Mouse (Mus musculus) forebrain, embryonic 13.5 days (tissue): Measurements from ENCODE around the gene Nlrp1b. TPM values are rescaled to one million over a fixed set of nuclear protein-coding genes. Genes with fewer than 3 reads are reported as not detected.

Experiments used
- ATAC-seq: fragments of 200-750 bp; cut with Nextera tagmentation; 2 replicates; pipeline ENCODE4 v1.8.0; 2017
- H3K27ac ChIP-seq: fragments of 300-500 bp; sonication (generic); 2 replicates; pipeline ENCODE4 v1.5.1; 2015; ENCODE audit warnings: inconsistent platforms, mild to moderate bottlenecking, moderate library complexity
- H3K27me3 ChIP-seq: fragments of 300-500 bp; sonication (generic); 2 replicates; pipeline ENCODE4 v1.6.1; 2015; ENCODE audit warnings: mild to moderate bottlenecking, inconsistent platforms
- H3K36me3 ChIP-seq: fragments of 300-500 bp; sonication (generic); 2 replicates; pipeline ENCODE4 v1.6.1; 2015; ENCODE audit warnings: mild to moderate bottlenecking, inconsistent platforms; ENCODE audit not compliant: poor library complexity, severe bottlenecking
- H3K4me1 ChIP-seq: fragments of 300-500 bp; sonication (generic); 2 replicates; pipeline ENCODE4 v1.6.1; 2015; ENCODE audit warnings: inconsistent platforms
- H3K4me2 ChIP-seq: fragments of 300-500 bp; sonication (generic); 2 replicates; pipeline ENCODE4 v1.6.1; 2015; ENCODE audit warnings: inconsistent platforms, mild to moderate bottlenecking, moderate library complexity
- H3K4me3 ChIP-seq: fragments of 300-500 bp; sonication (generic); 2 replicates; pipeline ENCODE4 v1.5.1; 2015; ENCODE audit warnings: mild to moderate bottlenecking, inconsistent platforms
- H3K9ac ChIP-seq: fragments of 300-500 bp; sonication (generic); 2 replicates; pipeline ENCODE4 v1.6.1; 2015; ENCODE audit warnings: mild to moderate bottlenecking, inconsistent platforms
- H3K9me3 ChIP-seq: fragments of 300-500 bp; sonication (generic); replicated peaks from 2 replicates; pipeline ENCODE4 v1.6.1; 2016; ENCODE audit warnings: inconsistent platforms
- WGBS: fragments of 180-500 bp; shearing (Covaris S2); methylation state at CpG from one replicate; pipeline ENCODE4 v1.1.7; 2015; 5-methylcytosine and 5-hydroxymethylcytosine counted together
- polyA plus RNA-seq: library from polyadenylated mRNA; unstranded; fragments of >200 nt; fragmentation: Nextera tagmentation; extraction: Ambion mirVana; gene quantifications from 2 replicates; pipeline ENCODE4 v1.2.1, GENCODE M21; 2015

Gene Nlrp1b
- polyA plus RNA-seq: not detected in 2 replicates

DNA sequence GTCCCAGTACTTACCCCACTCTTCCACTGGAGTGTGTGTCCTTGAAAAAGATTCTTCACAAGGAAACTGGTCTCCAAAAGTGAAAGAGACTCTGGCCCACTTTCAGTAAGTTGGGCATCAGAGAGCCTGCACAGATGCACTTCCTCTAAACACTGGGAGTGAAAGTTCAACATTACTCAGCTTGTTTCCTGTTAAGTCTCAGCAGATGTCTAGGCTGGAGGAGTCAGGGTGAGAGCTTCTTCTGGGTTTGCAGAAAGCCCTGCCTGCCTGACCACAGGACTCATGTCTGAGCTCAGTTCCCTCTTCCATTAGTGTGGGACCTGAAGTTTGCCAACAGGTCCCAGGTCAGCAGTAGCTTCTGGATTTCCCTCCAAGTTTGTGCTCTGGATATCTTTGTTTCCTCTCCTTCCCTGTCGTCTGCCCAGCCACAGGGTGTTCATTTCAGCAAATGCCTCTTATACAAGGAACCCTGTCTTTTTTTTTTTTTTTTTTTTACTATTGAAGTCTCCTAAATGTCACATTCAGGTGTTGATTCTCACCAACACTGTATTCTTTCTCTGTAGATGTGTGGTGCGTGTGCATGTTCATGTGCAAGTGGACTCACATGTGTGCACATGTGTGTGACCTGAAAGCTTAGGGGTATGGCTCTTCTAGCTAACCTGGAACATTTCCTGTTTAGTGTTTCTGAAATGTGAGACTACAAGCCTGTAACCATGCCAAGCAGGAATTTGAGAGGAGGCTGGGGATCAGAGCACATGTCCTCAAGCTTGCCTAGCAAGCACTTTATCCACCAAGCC lies at the start of gene Nlrp1b:
Nlrp1b (minus strand) TSS at position 50 of the 797 bp plus-strand sequence.
- ATAC-seq: no peak
- H3K4me1 ChIP-seq: no peaks in the 10 kb centered on the region
- no peaks in the 10 kb centered on the region for H3K9me3 ChIP-seq
- WGBS: 68% methylated on average over 2 of the region's 2 CpGs
- no peak within 1 kb of the TSS for H3K9ac ChIP-seq
- no peak within 1 kb of the TSS for H3K27ac ChIP-seq
- H3K4me3 ChIP-seq: no peak within 1 kb of the TSS
- no peaks in the 10 kb centered on the region for H3K36me3 ChIP-seq
- H3K27me3 ChIP-seq: no peaks in the 10 kb centered on the region
- H3K4me2 ChIP-seq: no peak within 1 kb of the TSS

DNA sequence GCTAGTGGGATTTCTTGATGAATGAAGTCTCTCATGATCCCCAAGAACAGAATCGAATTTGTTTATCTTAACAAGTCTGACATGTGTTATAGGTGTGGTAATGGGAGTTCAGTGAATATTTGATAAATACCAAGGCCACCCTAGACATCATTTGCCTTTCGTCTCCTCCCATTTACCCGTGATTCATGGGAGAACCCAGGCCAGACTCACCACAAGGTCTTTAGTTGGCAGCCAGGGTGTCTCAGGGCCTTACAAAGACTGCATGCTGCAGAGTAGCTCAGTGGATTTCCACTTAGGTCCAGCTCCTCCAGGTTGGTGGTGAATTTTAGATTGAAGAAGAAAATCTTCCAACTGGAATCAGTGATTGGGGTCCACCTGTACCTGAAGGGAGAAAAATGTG lies 30.5 kb upstream of the Nlrp1b start:
- Histone ChIP-seq H3K4me2 (no peak overlapping the region), H3K9ac (no peak overlapping the region), H3K27ac (no peak overlapping the region), H3K27me3 (no peaks in the 10 kb centered on the region), H3K9me3 (no peaks in the 10 kb centered on the region), H3K4me1 (no peaks in the 10 kb centered on the region), H3K4me3 (no peak overlapping the region), H3K36me3 (no peaks in the 10 kb centered on the region)
- no peak for ATAC-seq
- WGBS: 87% methylated on average over 3 of the region's 3 CpGs

DNA sequence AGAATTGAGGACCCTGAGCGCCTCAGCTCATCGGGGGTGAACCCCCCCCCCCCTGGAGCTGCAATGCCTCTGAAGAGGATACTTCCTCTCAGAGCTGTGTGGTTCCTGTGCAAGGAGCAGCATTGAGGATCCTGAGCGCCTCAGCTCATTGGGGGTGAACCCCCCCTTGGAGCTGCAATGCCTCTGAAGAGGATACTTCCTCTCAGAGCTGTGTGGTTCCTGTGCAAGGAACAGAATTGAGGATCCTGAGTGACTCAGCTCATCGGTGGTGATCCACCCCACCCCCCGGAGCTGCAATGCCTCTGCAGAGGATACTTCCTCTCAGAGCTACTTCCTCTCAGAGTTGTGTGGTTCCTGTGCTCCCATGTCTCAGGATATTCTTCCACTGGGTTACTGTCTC lies 20.8 kb upstream of the Nlrp1b start:
- WGBS: 97% methylated on average over 5 of the region's 5 CpGs
- Histone ChIP-seq H3K36me3 (no peaks in the 10 kb centered on the region), H3K27ac (no peak overlapping the region), H3K4me3 (no peak overlapping the region), H3K9me3 (no peaks in the 10 kb centered on the region), H3K4me2 (no peak overlapping the region), H3K27me3 (no peaks in the 10 kb centered on the region), H3K4me1 (no peaks in the 10 kb centered on the region), H3K9ac (no peak overlapping the region)
- ATAC-seq: no peak

DNA sequence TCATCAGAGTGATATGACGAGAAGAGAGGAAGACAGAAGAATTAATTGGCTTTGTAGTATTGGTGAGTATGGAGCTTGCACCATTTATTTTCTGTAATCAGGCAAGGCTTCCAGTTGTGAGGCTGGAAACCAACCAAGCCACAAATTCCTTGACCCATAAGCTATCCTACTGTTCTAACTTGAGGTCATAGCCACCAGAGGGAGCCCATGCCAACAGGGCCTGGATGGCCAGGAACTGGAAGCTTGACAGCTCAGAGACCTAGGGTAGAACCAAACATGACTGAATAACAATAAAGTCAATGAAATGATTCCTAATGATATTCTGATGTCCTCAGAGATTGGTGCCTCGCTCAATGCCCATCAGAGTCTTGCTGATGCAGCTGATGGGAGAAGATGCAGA lies 5.9 kb downstream of the Nlrp1b start:
- H3K36me3 ChIP-seq: no peaks in the 10 kb centered on the region
- H3K27me3 ChIP-seq: no peaks in the 10 kb centered on the region
- no peaks in the 10 kb centered on the region for H3K9me3 ChIP-seq
- no peak overlapping the region for H3K27ac ChIP-seq
- no peak for ATAC-seq
- H3K9ac ChIP-seq: no peak overlapping the region
- H3K4me1 ChIP-seq: no peaks in the 10 kb centered on the region
- WGBS: 79% methylated on average over 2 of the region's 2 CpGs
- H3K4me2 ChIP-seq: no peak overlapping the region
- H3K4me3 ChIP-seq: no peak overlapping the region

DNA sequence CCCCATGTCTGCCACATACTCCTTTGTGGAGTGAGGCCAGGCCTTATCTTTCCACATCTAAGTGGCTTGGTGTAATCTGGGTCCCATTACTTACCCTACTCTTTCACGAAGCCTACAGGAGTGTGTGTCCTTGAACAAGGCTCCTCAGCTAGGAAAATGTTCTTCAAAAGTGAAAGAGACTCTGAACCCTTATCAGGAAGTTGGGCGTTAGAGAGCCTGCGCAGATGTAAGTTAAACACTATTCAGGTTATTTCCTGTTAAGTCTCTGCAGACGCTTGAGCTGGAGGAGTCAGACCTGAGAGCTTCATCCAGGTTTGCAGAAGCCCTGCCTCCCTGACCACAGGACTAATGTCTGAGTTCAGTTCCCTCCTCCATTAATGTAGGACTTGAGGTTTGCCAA lies 27.8 kb downstream of the Nlrp1b start:
- 90% methylated on average over 4 of the region's 4 CpGs for WGBS
- Histone ChIP-seq H3K27me3 (no peaks in the 10 kb centered on the region), H3K4me2 (no peak overlapping the region), H3K9ac (no peak overlapping the region), H3K4me3 (no peak overlapping the region), H3K36me3 (no peaks in the 10 kb centered on the region), H3K4me1 (no peaks in the 10 kb centered on the region), H3K27ac (no peak overlapping the region), H3K9me3 (no peaks in the 10 kb centered on the region)
- no peak for ATAC-seq

DNA sequence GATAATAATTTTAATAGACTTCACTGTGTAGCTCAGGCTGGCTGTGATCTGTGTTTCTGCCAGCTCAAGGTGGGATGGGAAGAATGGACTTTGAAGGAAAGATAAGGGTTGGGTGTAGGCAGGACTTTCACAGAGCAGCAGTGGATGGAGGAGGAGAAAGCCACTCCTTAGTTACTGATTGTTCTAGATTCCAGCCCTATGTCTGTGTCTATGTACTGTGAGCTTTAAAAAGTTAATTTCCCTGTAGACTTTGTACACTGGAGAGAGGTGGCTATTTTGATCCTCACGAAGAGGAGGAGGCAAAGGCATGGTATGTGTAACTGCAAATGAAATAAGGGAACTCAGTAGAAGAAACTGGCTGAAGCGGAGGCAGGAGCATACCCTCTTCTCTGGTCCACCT lies 31.2 kb downstream of the Nlrp1b start:
- H3K4me3 ChIP-seq: no peak overlapping the region
- H3K27me3 ChIP-seq: no peaks in the 10 kb centered on the region
- H3K9me3 ChIP-seq: no peaks in the 10 kb centered on the region
- H3K4me2 ChIP-seq: no peak overlapping the region
- ATAC-seq: no peak
- no peaks in the 10 kb centered on the region for H3K4me1 ChIP-seq
- no peak overlapping the region for H3K9ac ChIP-seq
- no peaks in the 10 kb centered on the region for H3K36me3 ChIP-seq
- WGBS: 83% methylated on average over 2 of the region's 2 CpGs
- no peak overlapping the region for H3K27ac ChIP-seq

DNA sequence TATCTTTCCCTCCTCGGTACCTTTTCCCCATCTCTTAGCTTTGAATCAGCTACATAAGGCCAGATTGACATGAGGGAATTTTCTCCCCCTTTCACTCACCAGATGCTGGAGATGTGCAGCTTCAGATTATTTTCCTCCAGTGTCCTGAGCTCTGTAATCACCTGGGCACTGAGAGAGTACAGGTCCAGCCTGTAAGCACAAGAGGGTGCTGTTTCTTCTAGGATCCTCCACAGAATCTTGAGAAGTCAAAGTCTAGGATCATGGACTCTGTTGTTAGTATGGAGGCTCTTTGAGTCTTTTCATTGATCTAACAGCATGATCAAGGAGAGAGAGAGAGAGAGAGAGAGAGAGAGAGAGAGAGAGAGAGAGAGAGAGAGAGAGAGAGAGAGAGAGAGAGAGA lies 60.9 kb downstream of the Nlrp1b start:
- H3K27ac ChIP-seq: no peak overlapping the region
- ATAC-seq: no peak
- no peak overlapping the region for H3K4me3 ChIP-seq
- no peak overlapping the region for H3K9ac ChIP-seq
- WGBS: 94% methylated on average over 1 of the region's 1 CpGs
- H3K4me2 ChIP-seq: no peak overlapping the region
- no peaks in the 10 kb centered on the region for H3K4me1 ChIP-seq
- H3K27me3 ChIP-seq: no peaks in the 10 kb centered on the region
- no peaks in the 10 kb centered on the region for H3K36me3 ChIP-seq
- H3K9me3 ChIP-seq: no peaks in the 10 kb centered on the region

DNA sequence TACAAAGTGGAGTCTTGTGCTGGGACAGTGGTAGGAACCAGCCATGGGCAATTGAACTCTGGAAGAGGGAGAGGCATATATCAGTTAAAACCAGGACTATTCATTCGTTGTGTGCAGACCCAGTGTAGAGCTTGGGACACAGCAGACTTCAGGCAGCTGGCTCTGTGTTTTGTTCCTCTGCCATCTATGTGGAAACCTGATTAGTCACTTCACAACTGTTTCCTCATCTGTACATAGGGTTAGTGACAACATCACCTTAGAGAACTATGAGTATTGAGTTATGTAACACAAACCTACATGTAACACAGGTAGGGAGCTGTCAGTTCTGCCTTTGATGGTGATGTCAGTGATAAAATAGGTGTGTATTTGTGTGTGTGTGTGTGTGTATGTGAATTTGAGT lies 66.4 kb downstream of the Nlrp1b start:
- H3K27me3 ChIP-seq: no peaks in the 10 kb centered on the region
- H3K36me3 ChIP-seq: no peaks in the 10 kb centered on the region
- H3K27ac ChIP-seq: no peak overlapping the region
- H3K4me1 ChIP-seq: no peaks in the 10 kb centered on the region
- H3K4me2 ChIP-seq: no peak overlapping the region
- no peaks in the 10 kb centered on the region for H3K9me3 ChIP-seq
- no peak for ATAC-seq
- no peak overlapping the region for H3K9ac ChIP-seq
- 81% methylated on average over 1 of the region's 1 CpGs for WGBS
- H3K4me3 ChIP-seq: no peak overlapping the region

DNA sequence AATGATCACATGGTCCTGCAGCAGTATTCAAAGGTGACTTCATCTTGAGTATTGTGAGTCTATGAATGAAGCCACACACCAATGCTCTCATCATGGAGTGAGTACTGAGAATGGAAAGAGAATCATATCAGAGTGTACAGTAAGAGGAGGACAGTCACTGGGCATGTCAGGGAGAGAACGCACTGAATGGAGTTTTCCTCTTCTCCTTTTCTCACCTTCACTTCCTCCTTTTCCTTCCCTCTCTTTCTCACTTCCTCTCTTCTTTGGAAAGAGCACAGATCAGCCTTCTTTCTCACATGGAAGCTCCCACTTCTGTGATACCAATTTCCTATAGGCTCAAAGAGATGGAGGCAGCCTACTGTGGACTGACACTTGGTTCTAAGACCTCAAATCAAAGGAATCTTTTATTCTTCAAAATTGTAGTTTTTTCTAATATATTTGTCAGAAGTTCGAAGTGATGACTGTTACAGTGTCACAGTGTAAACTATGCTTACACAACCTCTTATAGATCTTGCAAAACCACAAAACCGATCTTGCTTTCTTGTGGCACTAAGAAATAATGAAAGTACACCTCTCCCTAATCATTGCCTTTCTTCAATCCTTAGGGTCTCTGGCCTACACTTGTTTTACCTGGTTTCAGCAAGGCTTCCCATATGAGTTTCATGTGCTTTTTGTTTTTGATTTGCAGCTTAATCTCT lies 70.9 kb downstream of the Nlrp1b start:
- no peak overlapping the region for H3K4me2 ChIP-seq
- no peaks in the 10 kb centered on the region for H3K9me3 ChIP-seq
- WGBS: 74% methylated on average over 3 of the region's 3 CpGs
- H3K36me3 ChIP-seq: no peaks in the 10 kb centered on the region
- H3K27ac ChIP-seq: no peak overlapping the region
- H3K4me1 ChIP-seq: no peaks in the 10 kb centered on the region
- H3K27me3 ChIP-seq: no peaks in the 10 kb centered on the region
- H3K4me3 ChIP-seq: no peak overlapping the region
- H3K9ac ChIP-seq: no peak overlapping the region
- no peak for ATAC-seq

DNA sequence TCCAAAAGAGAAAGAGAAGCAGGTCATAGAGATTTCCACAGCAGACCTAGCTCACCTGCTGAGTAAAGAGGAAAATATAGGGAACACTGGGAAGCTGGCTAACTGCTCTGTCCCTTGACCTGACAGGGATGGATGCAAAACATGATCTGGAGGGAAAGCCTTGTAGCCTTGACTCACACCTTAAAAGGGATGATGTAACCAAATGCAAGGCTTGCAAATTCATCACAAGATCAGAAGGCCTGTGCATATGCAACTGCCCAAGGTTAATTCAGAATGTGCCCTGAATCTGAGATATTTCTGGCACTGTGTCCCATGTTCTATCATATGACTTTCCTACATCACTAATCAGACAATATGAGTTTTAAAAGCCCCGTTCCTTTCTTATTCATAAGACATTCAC lies 75.3 kb downstream of the Nlrp1b start:
- H3K9ac ChIP-seq: no peak overlapping the region
- H3K27ac ChIP-seq: no peak overlapping the region
- no peaks in the 10 kb centered on the region for H3K27me3 ChIP-seq
- no peaks in the 10 kb centered on the region for H3K36me3 ChIP-seq
- H3K4me2 ChIP-seq: no peak overlapping the region
- H3K4me3 ChIP-seq: no peak overlapping the region
- 72% methylated on average over 1 of the region's 1 CpGs for WGBS
- no peak for ATAC-seq
- no peaks in the 10 kb centered on the region for H3K9me3 ChIP-seq
- H3K4me1 ChIP-seq: no peaks in the 10 kb centered on the region

DNA sequence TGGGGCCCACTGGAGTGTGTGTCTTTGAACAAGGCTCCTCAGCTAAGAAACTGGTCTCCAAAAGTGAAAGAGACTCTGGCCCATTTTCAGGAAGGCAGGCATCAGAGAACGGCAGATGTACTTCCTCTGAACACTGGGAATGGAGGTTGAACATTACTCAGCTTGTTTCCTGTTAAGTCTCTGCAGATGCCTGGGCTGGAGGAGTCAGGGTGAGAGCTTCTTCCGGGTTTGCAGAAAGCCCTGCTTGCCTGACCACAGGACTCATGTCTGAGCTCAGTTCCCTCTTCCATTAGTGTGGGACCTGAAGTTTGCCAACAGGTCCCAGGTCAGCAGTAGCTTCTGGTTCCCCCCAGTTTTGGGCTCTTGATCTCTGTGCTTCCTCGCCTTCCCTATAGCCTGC lies 85.9 kb downstream of the Nlrp1b start, which contains the start of gene Nlrp1a:
Nlrp1a (minus strand) TSS at position 44 of the 400 bp plus-strand sequence.
- Histone ChIP-seq H3K27ac (no peak within 1 kb of the TSS), H3K9me3 (no peaks in the 10 kb centered on the region), H3K4me3 (no peak within 1 kb of the TSS), H3K4me1 (no peaks in the 10 kb centered on the region), H3K4me2 (no peak within 1 kb of the TSS), H3K9ac (no peak within 1 kb of the TSS), H3K36me3 (no peaks in the 10 kb centered on the region), H3K27me3 (no peaks in the 10 kb centered on the region)
- 85% methylated on average over 3 of the region's 3 CpGs for WGBS
- ATAC-seq: no peak

DNA sequence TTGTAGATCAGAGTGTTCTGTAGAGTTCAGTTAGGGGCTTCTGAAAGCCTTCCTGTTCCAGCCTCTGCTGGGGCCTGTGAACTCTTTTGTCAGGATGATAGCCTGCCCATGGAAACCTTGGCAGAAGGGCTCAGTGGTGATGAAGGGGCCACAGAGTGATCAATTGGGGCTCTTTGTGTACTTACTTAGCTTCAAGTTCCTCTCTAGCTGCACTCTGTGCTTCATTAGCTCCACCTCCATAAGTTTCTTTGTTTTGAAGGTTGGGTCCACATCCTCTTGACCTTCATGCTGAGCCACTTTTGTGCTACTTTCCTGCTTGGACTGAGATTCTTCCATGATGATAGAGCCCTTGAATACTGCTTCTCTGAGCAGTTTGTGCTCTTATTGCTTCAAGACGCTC lies 88.5 kb downstream of the Nlrp1b start:
- no peaks in the 10 kb centered on the region for H3K27me3 ChIP-seq
- no peak overlapping the region for H3K9ac ChIP-seq
- no peaks in the 10 kb centered on the region for H3K36me3 ChIP-seq
- no peak overlapping the region for H3K27ac ChIP-seq
- H3K4me3 ChIP-seq: no peak overlapping the region
- ATAC-seq: no peak
- no peaks in the 10 kb centered on the region for H3K9me3 ChIP-seq
- H3K4me1 ChIP-seq: no peaks in the 10 kb centered on the region
- no peak overlapping the region for H3K4me2 ChIP-seq
- 80% methylated on average over 1 of the region's 1 CpGs for WGBS
